Mouse (Mus musculus) testis, adult 2 months (tissue): ENCODE results near the gene Inpp5f. TPM values are rescaled to one million over a fixed set of nuclear protein-coding genes. Genes with fewer than 3 reads are reported as not detected.

Experiments
- H3K27ac ChIP-seq: fragments of 200-500 bp; 2 replicates; pipeline ENCODE4 v1.5.1; 2012; ENCODE audit warnings: low read depth, low read length; ENCODE audit not compliant: control insufficient read depth, insufficient read depth
- H3K27me3 ChIP-seq: fragments of 200-500 bp; 2 replicates; pipeline ENCODE4 v1.6.1; 2012; ENCODE audit warnings: mild to moderate bottlenecking, low read length, moderate library complexity; ENCODE audit not compliant: control insufficient read depth, insufficient read depth
- H3K36me3 ChIP-seq: fragments of 200-500 bp; 2 replicates; pipeline ENCODE4 v1.6.1; 2012; ENCODE audit warnings: mild to moderate bottlenecking, low read length; ENCODE audit not compliant: control insufficient read depth, insufficient read depth
- H3K4me1 ChIP-seq: fragments of 200-500 bp; 2 replicates; pipeline ENCODE4 v1.6.1; 2012; ENCODE audit warnings: low read length; ENCODE audit not compliant: control insufficient read depth, insufficient read depth
- H3K4me3 ChIP-seq: fragments of 200-500 bp; 2 replicates; pipeline ENCODE4 v1.5.1; 2012; ENCODE audit warnings: low read depth, mild to moderate bottlenecking, low read length, moderate library complexity, mixed read lengths; ENCODE audit not compliant: control insufficient read depth
- CTCF ChIP-seq: fragments of 200-500 bp; IDR thresholded peaks from 2 replicates; pipeline ENCODE4 v1.5.1; 2012; ENCODE audit warnings: low read depth, mild to moderate bottlenecking, inconsistent platforms, low read length, moderate library complexity; ENCODE audit not compliant: control insufficient read depth, insufficient read depth, insufficient replicate concordance
- POLR2A ChIP-seq: fragments of 200-500 bp; IDR thresholded peaks from 2 replicates; pipeline ENCODE4 v1.6.1; 2012; ENCODE audit warnings: low read depth, mild to moderate bottlenecking, inconsistent platforms, low read length, moderate library complexity; ENCODE audit not compliant: control insufficient read depth
- polyA plus RNA-seq: library from polyadenylated mRNA; depleted of rRNA; stranded (reverse); fragments of >200 nt; gene quantifications from 2 replicates; pipeline ENCODE4 v1.2.3, GENCODE M21; 2012

Gene Inpp5f
- polyA plus RNA-seq, 1 experiment = 1.5 TPM

GRCm38 (mm10) chr7:128639925-128640485, 28.9 kb downstream of the Inpp5f start:
- Histone ChIP-seq H3K4me3 (no peak overlapping the region), H3K27ac (no peak overlapping the region), H3K4me1 (no peaks in the 10 kb centered on the region), H3K27me3 (no peaks in the 10 kb centered on the region), H3K36me3 (no peaks in the 10 kb centered on the region)
- TF ChIP-seq POLR2A = no peak
- TF ChIP-seq CTCF = no peak

- no peaks in the 10 kb centered on the region for H3K27me3 ChIP-seq
- no peak overlapping the region for H3K4me3 ChIP-seq
- H3K27ac ChIP-seq = no peak overlapping the region
- no peak for TF ChIP-seq POLR2A
- TF ChIP-seq CTCF = no peak
- H3K36me3 ChIP-seq = no peaks in the 10 kb centered on the region
- no peaks in the 10 kb centered on the region for H3K4me1 ChIP-seq
Measured at GRCm38 (mm10) chr7:128641571-128641970, 30.4 kb downstream of the Inpp5f start.

GRCm38 (mm10) chr7:128642386-128642785, 31.3 kb downstream of the Inpp5f start:
- Histone ChIP-seq H3K27me3 (no peaks in the 10 kb centered on the region), H3K4me1 (no peaks in the 10 kb centered on the region), H3K4me3 (no peak overlapping the region), H3K36me3 (no peaks in the 10 kb centered on the region), H3K27ac (no peak overlapping the region)
- TF ChIP-seq CTCF (no peak), POLR2A (no peak)

- no peaks in the 10 kb centered on the region for H3K36me3 ChIP-seq
- H3K27me3 ChIP-seq = no peaks in the 10 kb centered on the region
- H3K4me1 ChIP-seq = no peaks in the 10 kb centered on the region
- TF ChIP-seq CTCF (no peak), POLR2A (no peak)
- H3K27ac ChIP-seq = no peak overlapping the region
- H3K4me3 ChIP-seq = no peak overlapping the region
Measured at GRCm38 (mm10) chr7:128656970-128657369, 45.8 kb downstream of the Inpp5f start.

GRCm38 (mm10) chr7:128663906-128664305, 52.8 kb downstream of the Inpp5f start:
- Histone ChIP-seq H3K4me1 (no peaks in the 10 kb centered on the region), H3K4me3 (no peak overlapping the region), H3K27me3 (no peaks in the 10 kb centered on the region), H3K36me3 (no peaks in the 10 kb centered on the region), H3K27ac (no peak overlapping the region)
- TF ChIP-seq POLR2A = no peak

- Histone ChIP-seq H3K4me3 (no peak overlapping the region), H3K36me3 (no peaks in the 10 kb centered on the region)
- TF ChIP-seq POLR2A (no peak), CTCF (no peak)
Measured at GRCm38 (mm10) chr7:128664861-128665377, 53.8 kb downstream of the Inpp5f start.

GRCm38 (mm10) chr7:128667788-128668187, 56.7 kb downstream of the Inpp5f start:
- Histone ChIP-seq H3K27me3 (no peaks in the 10 kb centered on the region), H3K36me3 (no peaks in the 10 kb centered on the region), H3K4me1 (no peaks in the 10 kb centered on the region), H3K27ac (no peak overlapping the region), H3K4me3 (no peak overlapping the region)
- TF ChIP-seq CTCF (no peak), POLR2A (no peak)

More at GRCm38 (mm10) chr7:128664861-128665377, 53.8 kb downstream of the Inpp5f start:
- Histone ChIP-seq H3K27me3 (no peaks in the 10 kb centered on the region), H3K27ac (no peak overlapping the region), H3K4me1 (no peaks in the 10 kb centered on the region)
